Mouse (Mus musculus) CH12.LX (cell line): ENCODE results near the gene Slc38a3. TPM values are rescaled to one million over a fixed set of nuclear protein-coding genes. Genes with fewer than 3 reads are reported as not detected.
A peak's percentile ranks its signal among the peaks of the same experiment; 100 is the strongest.

Source experiments
- DNase-seq: peaks from one replicate; pipeline ENCODE4 v3.0.0-alpha.2; 2013; ENCODE audit errors: extremely low read depth
- H3K27ac ChIP-seq: 2 replicates; pipeline ENCODE4 v1.5.1; 2012; ENCODE audit warnings: low read depth, mild to moderate bottlenecking, control low read depth, moderate library complexity; ENCODE audit not compliant: insufficient read depth
- H3K27me3 ChIP-seq: replicated peaks from 2 replicates; pipeline ENCODE3; 2012; ENCODE audit warnings: inconsistent platforms
- H3K36me3 ChIP-seq, 2 experiments: replicated peaks in 1 of 2; 2 replicates each; pipeline versions ENCODE3 to v1.6.1; 2012; ENCODE audit warnings: inconsistent platforms in 1 of 2, low read length in 1 of 2, mild to moderate bottlenecking in 1 of 2, mixed read lengths in 1 of 2, moderate library complexity in 1 of 2; ENCODE audit not compliant: control insufficient read depth in 1 of 2, insufficient read depth in 1 of 2
- H3K4me1 ChIP-seq, 2 experiments: 2 replicates each; pipeline ENCODE4 v1.6.1; 2012; ENCODE audit warnings: inconsistent platforms in 1 of 2, moderate library complexity in 1 of 2; ENCODE audit not compliant: insufficient read depth in 2 of 2, control insufficient read depth in 1 of 2
- H3K4me2 ChIP-seq: 2 replicates; pipeline ENCODE4 v1.6.1; 2012; ENCODE audit warnings: low read depth, mild to moderate bottlenecking, control low read depth; ENCODE audit not compliant: poor library complexity, insufficient read depth, severe bottlenecking
- H3K4me3 ChIP-seq, 3 experiments: fragments of 150-350 bp in 1 of 3; sonication (generic) in 1 of 3; replicated peaks in 1 of 3; 2 replicates each; pipeline versions ENCODE3 to v1.5.1; 2011 to 2012; ENCODE audit warnings: low read depth in 2 of 3, low read length in 2 of 3, mild to moderate bottlenecking in 2 of 3, moderate library complexity in 2 of 3, control low read depth in 1 of 3, improper control_type of control experiment in 1 of 3, inconsistent platforms in 1 of 3, mixed read lengths in 1 of 3; ENCODE audit not compliant: poor library complexity in 1 of 3
- H3K79me2 ChIP-seq: replicated peaks from 2 replicates; pipeline ENCODE4 v1.6.1; 2012; ENCODE audit warnings: mild to moderate bottlenecking, moderate library complexity; ENCODE audit not compliant: control insufficient read depth, poor library complexity, insufficient read depth, severe bottlenecking; ENCODE audit errors: extremely low read depth
- H3K9ac ChIP-seq: 2 replicates; pipeline ENCODE4 v1.6.1; 2012; ENCODE audit warnings: low read depth, mild to moderate bottlenecking, control low read depth, moderate library complexity; ENCODE audit not compliant: insufficient read depth
- H3K9me3 ChIP-seq: replicated peaks from 2 replicates; pipeline ENCODE3; 2012; ENCODE audit warnings: low read length, inconsistent platforms, mixed read lengths
- BHLHE40 ChIP-seq: IDR thresholded peaks from 2 replicates; pipeline ENCODE4 v1.6.1; 2011; ENCODE audit warnings: mild to moderate bottlenecking, low read depth, low read length, improper control_type of control experiment
- CHD1 ChIP-seq: IDR thresholded peaks from 2 replicates; pipeline ENCODE4 v1.6.1; 2012; ENCODE audit warnings: low read depth, low read length, improper control_type of control experiment, inconsistent platforms
- CHD2 ChIP-seq: IDR thresholded peaks from 2 replicates; pipeline ENCODE4 v1.6.1; 2011; ENCODE audit warnings: low read length, improper control_type of control experiment
- CTCF ChIP-seq, 2 experiments: IDR thresholded peaks in 1 of 2; conservative IDR thresholded peaks in 1 of 2; 2 replicates each; pipeline ENCODE4 v1.5.1; 2011 to 2012; ENCODE audit warnings: low read depth in 2 of 2, low read length in 2 of 2, improper control_type of control experiment in 1 of 2, inconsistent platforms in 1 of 2, mild to moderate bottlenecking in 1 of 2, moderate library complexity in 1 of 2
- ELF1 ChIP-seq: IDR thresholded peaks from 2 replicates; pipeline ENCODE4 v1.6.1; 2014; ENCODE audit warnings: low read depth, mild to moderate bottlenecking, inconsistent platforms, low read length, improper control_type of control experiment
- ETS1 ChIP-seq: conservative IDR thresholded peaks from 2 replicates; pipeline ENCODE4 v1.6.1; 2012; ENCODE audit warnings: low read depth, mild to moderate bottlenecking, inconsistent platforms, low read length, improper control_type of control experiment, moderate library complexity
- IRF4 ChIP-seq: IDR thresholded peaks from 2 replicates; pipeline ENCODE4 v1.6.1; 2014; ENCODE audit warnings: low read depth, mild to moderate bottlenecking, inconsistent platforms, low read length, improper control_type of control experiment
- JUN ChIP-seq: IDR thresholded peaks from 2 replicates; pipeline ENCODE4 v1.6.1; 2011; ENCODE audit warnings: low read depth, mild to moderate bottlenecking, low read length, improper control_type of control experiment, moderate library complexity; ENCODE audit not compliant: insufficient read depth
- JUND ChIP-seq: conservative IDR thresholded peaks from 2 replicates; pipeline ENCODE4 v1.6.1; 2011; ENCODE audit warnings: low read depth, low read length, improper control_type of control experiment
- KAT2A ChIP-seq: IDR thresholded peaks from 2 replicates; pipeline ENCODE4 v1.6.1; 2012; ENCODE audit warnings: low read length, improper control_type of control experiment, inconsistent platforms; ENCODE audit not compliant: insufficient replicate concordance
- MAFK ChIP-seq: IDR thresholded peaks from 2 replicates; pipeline ENCODE4 v1.6.1; 2011; ENCODE audit warnings: low read length, improper control_type of control experiment; ENCODE audit not compliant: insufficient replicate concordance
- MEF2A ChIP-seq: IDR thresholded peaks from 2 replicates; pipeline ENCODE4 v1.6.1; 2014; ENCODE audit warnings: low read depth, mild to moderate bottlenecking, inconsistent platforms, low read length, improper control_type of control experiment, borderline replicate concordance
- MYC ChIP-seq: IDR thresholded peaks from 2 replicates; pipeline ENCODE4 v1.6.1; 2011; ENCODE audit warnings: low read depth, mild to moderate bottlenecking, improper control_type of control experiment, low read length
- NELFE ChIP-seq: IDR thresholded peaks from 2 replicates; pipeline ENCODE4 v1.6.1; 2011; ENCODE audit warnings: low read depth, low read length, improper control_type of control experiment
- PAX5 ChIP-seq: IDR thresholded peaks from 2 replicates; pipeline ENCODE4 v1.6.1; 2012; ENCODE audit warnings: low read length, inconsistent platforms, mixed read lengths
- POLR2A ChIP-seq: IDR thresholded peaks from 2 replicates; pipeline ENCODE4 v1.6.1; 2011; ENCODE audit warnings: low read depth, mild to moderate bottlenecking, improper control_type of control experiment, low read length
- SMC3 ChIP-seq: IDR thresholded peaks from 2 replicates; pipeline ENCODE4 v1.6.1; 2011; ENCODE audit warnings: low read depth, low read length, improper control_type of control experiment
- TBP ChIP-seq: conservative IDR thresholded peaks from 2 replicates; pipeline ENCODE4 v1.6.1; 2011; ENCODE audit warnings: low read depth, low read length, improper control_type of control experiment
- TCF12 ChIP-seq: IDR thresholded peaks from 2 replicates; pipeline ENCODE4 v1.6.1; 2014; ENCODE audit warnings: low read depth, mild to moderate bottlenecking, inconsistent platforms, low read length, improper control_type of control experiment
- USF2 ChIP-seq: conservative IDR thresholded peaks from 2 replicates; pipeline ENCODE4 v1.6.1; 2011; ENCODE audit warnings: low read depth, low read length, improper control_type of control experiment
- ZC3H11A ChIP-seq: IDR thresholded peaks from 2 replicates; pipeline ENCODE4 v1.6.1; 2012; ENCODE audit warnings: low read depth, mild to moderate bottlenecking, inconsistent platforms, low read length, improper control_type of control experiment
- ZMIZ1 ChIP-seq: IDR thresholded peaks from 2 replicates; pipeline ENCODE4 v1.6.1; 2012; ENCODE audit warnings: low read depth, mild to moderate bottlenecking, inconsistent platforms, low read length, improper control_type of control experiment
- ZNF384 ChIP-seq: IDR thresholded peaks from 2 replicates; pipeline ENCODE4 v1.6.1; 2012; ENCODE audit warnings: low read depth, low read length, improper control_type of control experiment, inconsistent platforms
- dilution Hi-C: fragments of 300-500 bp; cut with MboI; formaldehyde crosslinking; loops from 2 replicates; pipeline ENCODE4 v1.14.3; 2020; ENCODE audit warnings: low sequenced_read_pairs; ENCODE audit not compliant: extremely low pct_unique_long_range_greater_than_20kb, extremely low pct_ligation_motif_present
- in situ Hi-C: fragments of 300-500 bp; cut with MboI; formaldehyde crosslinking; loops from 3 replicates; pipeline ENCODE4 v1.14.3; 2019; ENCODE audit warnings: low sequenced_read_pairs, low pct_ligation_motif_present, low pct_unique_long_range_greater_than_20kb, mixed read lengths
- polyA plus RNA-seq: library from polyadenylated mRNA; unstranded; fragments of >175 nt; gene quantifications from 2 replicates; pipeline ENCODE4 v1.2.1, GENCODE M21; 2012; ENCODE audit warnings: low read depth; ENCODE audit not compliant: insufficient read length
- total RNA-seq, 2 experiments: library from RNA; depleted of rRNA; stranded (reverse); fragments of 300-350 nt in 1 of 2; fragments of >200 nt in 1 of 2; gene quantifications; 2 replicates each; pipeline ENCODE4 v1.2.3; 2012 to 2014

Slc38a3 gene
- total and polyA plus RNA-seq, 3 experiments = 0.04 TPM; not detected in 2

DNA sequence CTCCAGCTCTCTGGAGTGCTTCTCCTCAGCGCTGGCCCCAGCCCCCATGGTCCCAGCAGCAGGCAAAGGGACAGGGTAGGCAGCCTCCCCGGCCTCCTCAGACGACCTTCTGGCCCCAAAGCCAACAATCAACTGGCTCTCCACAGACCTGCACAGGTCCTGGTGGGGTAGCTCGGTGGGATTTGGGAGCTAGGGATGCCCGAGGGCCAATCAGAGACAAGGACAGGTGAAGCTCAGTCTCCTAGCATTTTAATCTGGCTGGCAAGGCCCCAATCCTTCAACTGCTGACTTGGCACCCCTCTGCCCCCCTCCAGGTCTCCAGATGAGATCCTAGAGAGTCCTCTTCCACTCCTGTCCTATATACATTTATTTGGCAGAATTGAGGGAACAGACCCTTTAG, 10.2 kb upstream of the Slc38a3 start, which contains the start of gene Gnat1:
Gene Gnat1 (minus strand): TSS at position 212 of the 400 bp plus-strand sequence.
- H3K27ac ChIP-seq = no peak within 1 kb of the TSS
- no peak for DNase-seq
- H3K79me2 ChIP-seq = no peaks in the 10 kb centered on the region
- H3K4me2 ChIP-seq = no peak within 1 kb of the TSS
- in situ Hi-C loops (loop anchor here (5.0 kb wide), 1 partner anchor 37 kb away; no protein-coding TSS in a partner anchor), dilution Hi-C loops (no loop called here)
- no peaks in the 10 kb centered on the region for H3K36me3 ChIP-seq
- no peak for TF ChIP-seq ETS1
- TF ChIP-seq MYC = no peak
- TF ChIP-seq ZNF384 = no peak
- no peak for TF ChIP-seq TCF12
- no peak for TF ChIP-seq ZC3H11A
- no peak for TF ChIP-seq MEF2A
- TF ChIP-seq IRF4 = no peak
- no peak for TF ChIP-seq CHD1
- TF ChIP-seq JUN = no peak
- no peak for TF ChIP-seq POLR2A
- no peak for TF ChIP-seq SMC3
- TF ChIP-seq JUND = no peak
- no peak for TF ChIP-seq PAX5
- no peak for TF ChIP-seq CTCF (conservative IDR thresholded peaks at IDR 0.05 in 1 of 2, IDR thresholded peaks at IDR 0.05 in 1 of 2; ENCODE audit: low read depth in 2 of 2, low read length in 2 of 2)
- no peak for TF ChIP-seq CHD2
- no peak for TF ChIP-seq BHLHE40
- TF ChIP-seq KAT2A = no peak
- no peak for TF ChIP-seq ZMIZ1
- no peak for TF ChIP-seq NELFE
- peaks cover 83% of the 10 kb centered on the region for H3K27me3 ChIP-seq
- no peaks in the 10 kb centered on the region for H3K9me3 ChIP-seq
- H3K4me3 ChIP-seq = no peak within 1 kb of the TSS
- H3K4me1 ChIP-seq = peaks cover 8 to 25% of the 10 kb centered on the region in 2 experiments
- no peak within 1 kb of the TSS for H3K9ac ChIP-seq

DNA sequence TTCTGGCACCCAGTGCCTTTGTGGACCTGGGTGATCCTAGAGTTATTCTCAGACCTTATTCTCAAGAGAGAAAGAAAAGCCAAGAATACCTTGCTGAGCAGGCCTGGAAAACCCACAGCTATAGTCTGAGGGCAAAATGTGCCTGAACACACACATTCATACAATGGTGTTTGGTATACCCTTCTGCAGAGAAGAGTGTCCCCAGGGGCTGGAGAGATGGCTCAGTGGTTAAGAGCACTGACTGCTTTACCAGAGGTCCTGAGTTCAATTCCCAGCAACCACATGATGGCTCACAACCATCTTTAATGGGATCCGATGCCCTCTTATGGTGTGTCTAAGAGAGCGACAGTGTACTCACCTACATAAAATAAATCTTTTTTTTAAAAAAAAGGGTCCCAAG, 9.5 kb upstream of the Slc38a3 start:
- H3K4me1 ChIP-seq = peaks cover 8 to 25% of the 10 kb centered on the region in 2 experiments
- TF ChIP-seq ELF1 (0 out of 2 replicates have a peak, but pooled peaks have one; percentile 47), USF2 (no peak), MAFK (peak; percentile 34; the same call in 1 of the 2 replicates), TBP (peak; percentile 96)
- dilution Hi-C loops = no loop called here
- H3K36me3 ChIP-seq = no peaks in the 10 kb centered on the region
- H3K27ac ChIP-seq = no peak overlapping the region
- peak; percentile 30 for DNase-seq
- H3K4me3 ChIP-seq = no peak overlapping the region
- H3K4me2 ChIP-seq = no peak overlapping the region
- in situ Hi-C loops = loop anchor here (5.0 kb wide), 1 partner anchor 37 kb away; no protein-coding TSS in a partner anchor
- H3K9me3 ChIP-seq = no peaks in the 10 kb centered on the region
- H3K79me2 ChIP-seq = no peaks in the 10 kb centered on the region
- H3K9ac ChIP-seq = no peak overlapping the region
- H3K27me3 ChIP-seq = peaks cover 83% of the 10 kb centered on the region
